15 mouse cellular contexts compared by ENCODE assay signal in genomic region chr6:146825487-146825773, GRCm38 (mm10). TPM values are rescaled to one million over a fixed set of nuclear protein-coding genes. Genes with fewer than 3 reads are reported as not detected.
DNase-seq lines count a peak whose midpoint lies in the region; ATAC-seq and TF ChIP-seq lines count a peak whose summit lies in the region.
"Had no signal": no experiment of that assay in that cellular context is flagged by ENCODE, and none has a peak within 500 bp of the region (broad histone marks: within the 10 kb centered on the region; RNA-seq: fewer than 3 reads in every experiment).

No protein-coding gene starts in this region.

- no peak for TF ChIP-seq CTCF in lung, embryonic 14.5 days (IDR thresholded peaks at IDR 0.05; ENCODE audit: low read depth)
- TF ChIP-seq CTCF in lung, postnatal 0 days (IDR thresholded peaks at IDR 0.05), result no peak

- no peaks in the 10 kb centered on the region for H3K36me3 ChIP-seq in forebrain, embryonic 12.5 days (replicated peaks)
- H3K36me3 ChIP-seq in forebrain, embryonic 13.5 days (ENCODE audit: poor library complexity, severe bottlenecking), result no peaks in the 10 kb centered on the region
- H3K36me3 ChIP-seq in lung, embryonic 14.5 days (ENCODE audit: insufficient read depth), result no peaks in the 10 kb centered on the region
- H3K36me3 ChIP-seq in lung, postnatal 0 days (ENCODE audit: insufficient read depth, low read length), result no peaks in the 10 kb centered on the region
- H3K36me3 ChIP-seq in forebrain, embryonic 15.5 days, result no peaks in the 10 kb centered on the region
- no peaks in the 10 kb centered on the region for H3K36me3 ChIP-seq in neural tube, embryonic 12.5 days
- H3K36me3 ChIP-seq: G1E; limb, embryonic 10.5 days; liver, embryonic 12.5 days; midbrain, embryonic 12.5 days; neural tube, embryonic 13.5 days had no signal

- no peaks in the 10 kb centered on the region for H3K27me3 ChIP-seq in forebrain, embryonic 12.5 days
- H3K27me3 ChIP-seq in forebrain, embryonic 13.5 days, result no peaks in the 10 kb centered on the region
- H3K27me3 ChIP-seq in lung, embryonic 14.5 days (ENCODE audit: insufficient read depth, low read length), result no peaks in the 10 kb centered on the region
- no peaks in the 10 kb centered on the region for H3K27me3 ChIP-seq in lung, postnatal 0 days (replicated peaks; ENCODE audit: insufficient read depth, low read length)
- H3K27me3 ChIP-seq in forebrain, embryonic 15.5 days, result no peaks in the 10 kb centered on the region
- H3K27me3 ChIP-seq in neural tube, embryonic 12.5 days (replicated peaks), result no peaks in the 10 kb centered on the region
- H3K27me3 ChIP-seq: liver, embryonic 12.5 days; midbrain, embryonic 12.5 days; neural tube, embryonic 13.5 days had no signal

- no peak for TF ChIP-seq EP300 in lung, postnatal 0 days (IDR thresholded peaks at IDR 0.05)

- no peak overlapping the region for H3K4me2 ChIP-seq in forebrain, embryonic 12.5 days
- no peak overlapping the region for H3K4me2 ChIP-seq in forebrain, embryonic 13.5 days
- no peak overlapping the region for H3K4me2 ChIP-seq in lung, embryonic 14.5 days
- H3K4me2 ChIP-seq in lung, postnatal 0 days (replicated peaks; ENCODE audit: low read depth, low read length), result no peak overlapping the region
- no peak overlapping the region for H3K4me2 ChIP-seq in forebrain, embryonic 15.5 days (replicated peaks)
- H3K4me2 ChIP-seq in neural tube, embryonic 12.5 days (replicated peaks), result no peak overlapping the region
- H3K4me2 ChIP-seq: liver, embryonic 12.5 days; midbrain, embryonic 12.5 days; neural tube, embryonic 13.5 days had no signal

- no peak overlapping the region for H3K4me3 ChIP-seq in forebrain, embryonic 12.5 days (replicated peaks)
- H3K4me3 ChIP-seq in forebrain, embryonic 13.5 days, result no peak overlapping the region
- no peak overlapping the region for H3K4me3 ChIP-seq in lung, embryonic 14.5 days (ENCODE audit: low read depth, low read length)
- H3K4me3 ChIP-seq in lung, postnatal 0 days (ENCODE audit: low read depth, low read length), result no peak overlapping the region
- no peak overlapping the region for H3K4me3 ChIP-seq in forebrain, embryonic 15.5 days
- no peak overlapping the region for H3K4me3 ChIP-seq in neural tube, embryonic 12.5 days
- H3K4me3 ChIP-seq: gastrocnemius, adult 2 months; heart, embryonic 10.5 days; limb, embryonic 10.5 days; liver, embryonic 12.5 days; midbrain, embryonic 12.5 days; neural tube, embryonic 13.5 days had no signal

- no peak overlapping the region for H3K9ac ChIP-seq in forebrain, embryonic 12.5 days
- H3K9ac ChIP-seq in forebrain, embryonic 13.5 days, result no peak overlapping the region
- H3K9ac ChIP-seq in lung, embryonic 14.5 days, result no peak overlapping the region
- no peak overlapping the region for H3K9ac ChIP-seq in lung, postnatal 0 days (replicated peaks; ENCODE audit: low read depth)
- H3K9ac ChIP-seq in forebrain, embryonic 15.5 days (replicated peaks), result no peak overlapping the region
- H3K9ac ChIP-seq in neural tube, embryonic 12.5 days, result no peak overlapping the region
- H3K9ac ChIP-seq: liver, embryonic 12.5 days; midbrain, embryonic 12.5 days; neural tube, embryonic 13.5 days had no signal

- H3K9me3 ChIP-seq in forebrain, embryonic 12.5 days, result no peaks in the 10 kb centered on the region
- H3K9me3 ChIP-seq in forebrain, embryonic 13.5 days (replicated peaks), result no peaks in the 10 kb centered on the region
- H3K9me3 ChIP-seq in lung, embryonic 14.5 days (ENCODE audit: low read depth, low read length), result no peaks in the 10 kb centered on the region
- no peaks in the 10 kb centered on the region for H3K9me3 ChIP-seq in lung, postnatal 0 days (ENCODE audit: low read length)
- H3K9me3 ChIP-seq in forebrain, embryonic 15.5 days, result no peaks in the 10 kb centered on the region
- H3K9me3 ChIP-seq in neural tube, embryonic 12.5 days, result no peaks in the 10 kb centered on the region
- H3K9me3 ChIP-seq: G1E; heart, embryonic 10.5 days; limb, embryonic 10.5 days; liver, embryonic 12.5 days; midbrain, embryonic 12.5 days; neural tube, embryonic 13.5 days had no signal

- DNase-seq in lung, embryonic 14.5 days, result no peak
- no peak for DNase-seq in lung, postnatal 0 days (ENCODE audit: low spot score)
- no peak for DNase-seq in thymus, postnatal 36 days

- no peaks in the 10 kb centered on the region for H3K4me1 ChIP-seq in forebrain, embryonic 12.5 days
- H3K4me1 ChIP-seq in forebrain, embryonic 13.5 days, result no peaks in the 10 kb centered on the region
- H3K4me1 ChIP-seq in lung, embryonic 14.5 days (ENCODE audit: insufficient read depth), result no peaks in the 10 kb centered on the region
- H3K4me1 ChIP-seq in lung, postnatal 0 days (ENCODE audit: insufficient read depth, low read depth, low read length), result no peaks in the 10 kb centered on the region
- H3K4me1 ChIP-seq in forebrain, embryonic 15.5 days, result 0 out of 2 replicates have a peak, but pooled peaks cover 2% of the 10 kb centered on the region
- H3K4me1 ChIP-seq in neural tube, embryonic 12.5 days, result no peaks in the 10 kb centered on the region
- H3K4me1 ChIP-seq: heart, embryonic 10.5 days; limb, embryonic 10.5 days; liver, embryonic 12.5 days; midbrain, embryonic 12.5 days; neural tube, embryonic 13.5 days had no signal

- 77% methylated on average over 1 of the region's 1 CpGs for WGBS in forebrain, embryonic 12.5 days
- 81% methylated on average over 1 of the region's 1 CpGs for WGBS in forebrain, embryonic 13.5 days
- 84% methylated on average over 1 of the region's 1 CpGs for WGBS in lung, embryonic 14.5 days
- WGBS in lung, postnatal 0 days, result 57% methylated on average over 1 of the region's 1 CpGs
- 74% methylated on average over 1 of the region's 1 CpGs for WGBS in forebrain, embryonic 15.5 days
- 58% methylated on average over 1 of the region's 1 CpGs for WGBS in neural tube, embryonic 12.5 days

- 0 out of 2 replicates have a peak, but pooled peaks have one; percentile 14 for ATAC-seq in forebrain, embryonic 12.5 days (ENCODE audit: low FRiP score)
- ATAC-seq in forebrain, embryonic 13.5 days, result no peak
- 0 out of 2 replicates have a peak, but pooled peaks have one; percentile 34 for ATAC-seq in lung, embryonic 14.5 days (ENCODE audit: insufficient read depth)
- no peak for ATAC-seq in lung, postnatal 0 days
- ATAC-seq in forebrain, embryonic 15.5 days (replicated peaks), result peak; percentile 51; the same call in 1 of the 2 replicates
- peak; percentile 27; the same call in 1 of the 2 replicates for ATAC-seq in neural tube, embryonic 12.5 days (ENCODE audit: low FRiP score, low read depth)
- ATAC-seq: activated CD4-positive, CD25-positive, alpha-beta regulatory T cell, adult 4 months; liver, embryonic 12.5 days had no signal

- H3K27ac ChIP-seq in forebrain, embryonic 12.5 days, result no peak overlapping the region
- H3K27ac ChIP-seq in forebrain, embryonic 13.5 days, result no peak overlapping the region
- H3K27ac ChIP-seq in lung, embryonic 14.5 days (ENCODE audit: low read depth), result no peak overlapping the region
- no peak overlapping the region for H3K27ac ChIP-seq in lung, postnatal 0 days (ENCODE audit: low read length)
- H3K27ac ChIP-seq in forebrain, embryonic 15.5 days (replicated peaks), result no peak overlapping the region
- no peak overlapping the region for H3K27ac ChIP-seq in neural tube, embryonic 12.5 days
- H3K27ac ChIP-seq: gastrocnemius, adult 2 months; heart, embryonic 10.5 days; limb, embryonic 10.5 days; liver, embryonic 12.5 days; midbrain, embryonic 12.5 days; neural tube, embryonic 13.5 days had no signal

RNA-seq across cellular contexts. Expression of gene Smco2, which starts 24.5 kb away (rescaled TPM):
- polyA plus RNA-seq in forebrain, embryonic 12.5 days (2016; fragmentation: Nextera tagmentation; extraction: Ambion mirVana), result not detected in 2 replicates
- not detected in 2 replicates for polyA plus RNA-seq in forebrain, embryonic 13.5 days (2015; fragmentation: Nextera tagmentation; extraction: Ambion mirVana)
- not detected in 2 replicates for polyA plus RNA-seq in lung, embryonic 14.5 days (2014; fragmentation: Nextera tagmentation; extraction: Ambion mirVana)
- polyA plus RNA-seq in lung, postnatal 0 days (2015; fragmentation: Nextera tagmentation; extraction: Ambion mirVana), result not detected in 2 replicates
- not detected in 2 replicates for polyA plus RNA-seq in forebrain, embryonic 15.5 days (2015; fragmentation: Nextera tagmentation; extraction: Ambion mirVana)
- polyA plus RNA-seq in neural tube, embryonic 12.5 days (2016; fragmentation: Nextera tagmentation; extraction: Ambion mirVana), result not detected in 2 replicates
- polyA plus RNA-seq: activated CD4-positive, CD25-positive, alpha-beta regulatory T cell, adult 4 months; G1E; heart, embryonic 10.5 days; limb, embryonic 10.5 days; liver, embryonic 12.5 days; midbrain, embryonic 12.5 days; neural tube, embryonic 13.5 days had no signal

RNA-seq across cellular contexts. Expression of gene Arntl2, which starts 29.6 kb away (rescaled TPM):
- polyA plus RNA-seq in forebrain, embryonic 12.5 days (2016; fragmentation: Nextera tagmentation; extraction: Ambion mirVana), result 0.86 and 1.4 TPM in 2 replicates
- 1.1 and 2.2 TPM in 2 replicates for polyA plus RNA-seq in forebrain, embryonic 13.5 days (2015; fragmentation: Nextera tagmentation; extraction: Ambion mirVana)
- polyA plus RNA-seq in lung, embryonic 14.5 days (2014; fragmentation: Nextera tagmentation; extraction: Ambion mirVana), result 5.9 and 6.2 TPM in 2 replicates
- 0.81 and 0.85 TPM in 2 replicates for polyA plus RNA-seq in lung, postnatal 0 days (2015; fragmentation: Nextera tagmentation; extraction: Ambion mirVana)
- polyA plus RNA-seq in forebrain, embryonic 15.5 days (2015; fragmentation: Nextera tagmentation; extraction: Ambion mirVana), result 2.6 and 2.7 TPM in 2 replicates
- polyA plus RNA-seq in neural tube, embryonic 12.5 days (2016; fragmentation: Nextera tagmentation; extraction: Ambion mirVana), result 1.9 and 2.5 TPM in 2 replicates
- polyA plus RNA-seq: G1E had no signal

Comparison
In these comparisons a context has a peak if more than half of its experiments do, and no peak if none do; other contexts are left out.
1. ATAC-seq: peak in forebrain, embryonic 12.5 days (single experiment), lung, embryonic 14.5 days (single experiment), forebrain, embryonic 15.5 days (single experiment) and neural tube, embryonic 12.5 days (single experiment); none in forebrain, embryonic 13.5 days (single experiment) and lung, postnatal 0 days (single experiment).